Mouse (Mus musculus) G1E (cell line): ENCODE data around the gene Neurod1. TPM values are rescaled to one million over a fixed set of nuclear protein-coding genes. Genes with fewer than 3 reads are reported as not detected.

ENCODE experiments used
- ATAC-seq: 2 replicates; pipeline ENCODE4 v1.8.0; 2016; ENCODE audit warnings: mild to moderate bottlenecking; ENCODE audit not compliant: insufficient number of reproducible peaks, poor library complexity, low FRiP score, severe bottlenecking; ENCODE audit errors: extremely low read depth
- DNase-seq: peaks from one replicate; pipeline ENCODE4 v3.0.0; 2012; ENCODE audit warnings: low spot score
- H3K27me3 ChIP-seq: 2 replicates; pipeline ENCODE4 v1.6.1; 2012; ENCODE audit warnings: mild to moderate bottlenecking, low read length, inconsistent platforms; ENCODE audit not compliant: insufficient read depth
- H3K36me3 ChIP-seq: replicated peaks from 2 replicates; pipeline ENCODE3; 2012; ENCODE audit warnings: mild to moderate bottlenecking, inconsistent platforms
- H3K4me1 ChIP-seq: 2 replicates; pipeline ENCODE4 v1.6.1; 2012; ENCODE audit warnings: low read depth, low read length, inconsistent platforms, mixed read lengths; ENCODE audit not compliant: insufficient read depth
- H3K4me3 ChIP-seq: 2 replicates; pipeline ENCODE4 v1.5.1; 2012; ENCODE audit warnings: low read depth, mild to moderate bottlenecking, inconsistent platforms, low read length, moderate library complexity, mixed read lengths
- H3K9me3 ChIP-seq: replicated peaks from 2 replicates; pipeline ENCODE4 v1.6.1; 2012; ENCODE audit warnings: inconsistent platforms
- CTCF ChIP-seq: IDR thresholded peaks from 2 replicates; pipeline ENCODE4 v1.5.1; 2012; ENCODE audit warnings: low read depth, low read length, inconsistent platforms, mixed read lengths
- GATA1 ChIP-seq: IDR thresholded peaks from 2 replicates; pipeline ENCODE4 v1.6.1; 2012; ENCODE audit warnings: borderline replicate concordance, low read length, inconsistent platforms, mixed read lengths
- GATA2 ChIP-seq: IDR thresholded peaks from 2 replicates; pipeline ENCODE4 v1.6.1; 2012; ENCODE audit warnings: low read depth, low read length, inconsistent platforms, borderline replicate concordance
- POLR2AphosphoS5 ChIP-seq: IDR thresholded peaks from 2 replicates; pipeline ENCODE4 v1.6.1; 2012; ENCODE audit warnings: low read depth, low read length, inconsistent platforms; ENCODE audit not compliant: insufficient replicate concordance
- TAL1 ChIP-seq: conservative IDR thresholded peaks from 2 replicates; pipeline ENCODE4 v1.6.1; 2012; ENCODE audit warnings: low read depth, low read length, inconsistent platforms, mixed read lengths
- polyA plus RNA-seq: library from polyadenylated mRNA; stranded (reverse); fragments of >175 nt; gene quantifications from 2 replicates; pipeline ENCODE4 v1.2.3, GENCODE M21; 2012
- total RNA-seq, 2 experiments: library from RNA; stranded (forward) in 1 of 2; stranded (reverse) in 1 of 2; fragments of 200-1000 nt in 1 of 2; fragments of >200 nt in 1 of 2; fragmentation: Nextera tagmentation in 1 of 2; gene quantifications; 2 replicates each; pipeline ENCODE4 v1.2.3; 2014 to 2017

The Neurod1 gene
- total and polyA plus RNA-seq, 3 experiments = 0.11 TPM; not detected in 2

- ATAC-seq (no peak), DNase-seq (no peak)
- no peaks in the 10 kb centered on the region for H3K4me1 ChIP-seq
- TF ChIP-seq GATA2 (no peak), TAL1 (no peak), CTCF (no peak), POLR2AphosphoS5 (no peak), GATA1 (no peak)
- no peaks in the 10 kb centered on the region for H3K9me3 ChIP-seq
- H3K27me3 ChIP-seq = no peaks in the 10 kb centered on the region
- no peaks in the 10 kb centered on the region for H3K36me3 ChIP-seq
- no peak overlapping the region for H3K4me3 ChIP-seq
These were observed 12.5 kb downstream of the Neurod1 start for GRCm38 (mm10) chr2:79443861-79444620.

- TF ChIP-seq POLR2AphosphoS5 = no peak
- no peak for TF ChIP-seq GATA2
- no peak for TF ChIP-seq TAL1
- no peak for TF ChIP-seq GATA1
- TF ChIP-seq CTCF = no peak
- Histone ChIP-seq H3K36me3 (no peaks in the 10 kb centered on the region), H3K9me3 (no peaks in the 10 kb centered on the region), H3K4me1 (no peaks in the 10 kb centered on the region), H3K4me3 (no peak overlapping the region), H3K27me3 (no peaks in the 10 kb centered on the region)
- DNase-seq = no peak
- ATAC-seq = no peak
These were observed 13.2 kb downstream of the Neurod1 start for GRCm38 (mm10) chr2:79443401-79443800.

GRCm38 (mm10) chr2:79442906-79443305 lies 13.6 kb downstream of the Neurod1 start:
- Histone ChIP-seq H3K27me3 (no peaks in the 10 kb centered on the region), H3K4me3 (no peak overlapping the region), H3K4me1 (no peaks in the 10 kb centered on the region), H3K36me3 (no peaks in the 10 kb centered on the region), H3K9me3 (no peaks in the 10 kb centered on the region)
- DNase-seq (no peak), ATAC-seq (no peak)
- no peak for TF ChIP-seq GATA1
- no peak for TF ChIP-seq CTCF
- no peak for TF ChIP-seq GATA2
- TF ChIP-seq TAL1 = no peak
- no peak for TF ChIP-seq POLR2AphosphoS5

- no peaks in the 10 kb centered on the region for H3K36me3 ChIP-seq
- no peaks in the 10 kb centered on the region for H3K27me3 ChIP-seq
- H3K9me3 ChIP-seq = no peaks in the 10 kb centered on the region
- H3K4me3 ChIP-seq = no peak overlapping the region
- no peak for ATAC-seq
- no peaks in the 10 kb centered on the region for H3K4me1 ChIP-seq
- no peak for DNase-seq
- no peak for TF ChIP-seq CTCF
- TF ChIP-seq TAL1 = no peak
- no peak for TF ChIP-seq GATA1
- TF ChIP-seq POLR2AphosphoS5 = no peak
These were observed 14.3 kb downstream of the Neurod1 start for GRCm38 (mm10) chr2:79442227-79442626.

GRCm38 (mm10) chr2:79430061-79430460 lies 26.5 kb downstream of the Neurod1 start:
- Histone ChIP-seq H3K4me3 (no peak overlapping the region), H3K4me1 (0 out of 2 replicates have a peak, but pooled peaks cover 2% of the 10 kb centered on the region), H3K36me3 (no peaks in the 10 kb centered on the region), H3K9me3 (no peaks in the 10 kb centered on the region), H3K27me3 (peaks cover 12% of the 10 kb centered on the region)
- DNase-seq = no peak
- ATAC-seq = no peak
- TF ChIP-seq CTCF (no peak), TAL1 (no peak), GATA2 (no peak), GATA1 (no peak), POLR2AphosphoS5 (no peak)

- Histone ChIP-seq H3K4me1 (0 out of 2 replicates have a peak, but pooled peaks cover 2% of the 10 kb centered on the region), H3K4me3 (no peak overlapping the region), H3K27me3 (peaks cover 12% of the 10 kb centered on the region), H3K9me3 (no peaks in the 10 kb centered on the region), H3K36me3 (no peaks in the 10 kb centered on the region)
- DNase-seq = no peak
- no peak for ATAC-seq
- no peak for TF ChIP-seq GATA2
These were observed 26.9 kb downstream of the Neurod1 start for GRCm38 (mm10) chr2:79429650-79430049.

- TF ChIP-seq POLR2AphosphoS5 (no peak), CTCF (no peak), GATA1 (no peak), TAL1 (no peak), GATA2 (no peak)
- Histone ChIP-seq H3K4me3 (no peak overlapping the region), H3K4me1 (0 out of 2 replicates have a peak, but pooled peaks cover 2% of the 10 kb centered on the region), H3K27me3 (peaks cover 12% of the 10 kb centered on the region), H3K36me3 (no peaks in the 10 kb centered on the region), H3K9me3 (no peaks in the 10 kb centered on the region)
- ATAC-seq = no peak
- no peak for DNase-seq
These were observed 27.4 kb downstream of the Neurod1 start for GRCm38 (mm10) chr2:79429108-79429507.
